Mouse (Mus musculus) ES-Bruce4 (cell line): Measurements from ENCODE around the gene Sbf2.

Source experiments
- EP300 ChIP-seq: IDR thresholded peaks from 2 replicates; pipeline ENCODE4 v1.6.1; 2011; ENCODE audit warnings: low read depth, low read length; ENCODE audit not compliant: insufficient read depth
- POLR2A ChIP-seq: IDR thresholded peaks from one replicate; pipeline ENCODE4 v1.8.1; 2011; ENCODE audit warnings: low read length; ENCODE audit not compliant: insufficient read depth

DNA sequence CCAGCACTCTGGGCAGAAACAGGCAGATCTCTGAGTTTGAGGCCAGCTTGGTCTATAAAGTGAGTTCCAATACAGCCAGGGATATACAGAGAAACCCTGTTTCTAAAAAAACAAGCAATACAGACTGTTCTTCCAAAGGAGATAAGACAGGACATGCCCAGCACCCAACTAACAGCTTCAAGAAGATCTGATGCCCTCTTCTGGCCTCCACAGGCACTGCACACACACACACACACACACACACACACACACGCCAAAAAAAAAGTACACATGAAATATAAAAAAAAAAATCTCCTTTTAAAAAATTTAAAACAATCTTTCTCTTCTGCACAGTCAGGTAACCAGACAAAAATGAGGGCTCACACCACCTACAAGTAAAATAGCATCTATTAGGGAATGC, 7.8 kb downstream of the Sbf2 start:
- no peak for TF ChIP-seq EP300
- no peak for TF ChIP-seq POLR2A
